Mouse (Mus musculus) gastrocnemius, adult 8-10 months (tissue): ENCODE measurements around the gene Olfr297. TPM values are rescaled to one million over a fixed set of nuclear protein-coding genes. Genes with fewer than 3 reads are reported as not detected.

Experiments used
- DNase-seq, 2 experiments: peaks; one replicate each; pipeline ENCODE4 v3.0.0; 2022; ENCODE audit warnings: low spot score in 2 of 2
- total RNA-seq, 4 experiments: library from RNA; stranded (reverse); gene quantifications; 2 replicates each; pipeline ENCODE4 v1.2.4; 2022

Olfr297 gene
- total RNA-seq, result not detected

- no peak for DNase-seq
Observed at GRCm38 (mm10) chr7:86519668-86520067, at the start of gene Olfr297. Gene Olfr297, plus strand, starts transcription at chr7:86519968.

GRCm38 (mm10) chr7:86492384-86492783 lies 27.4 kb upstream of the Olfr297 start, which contains the start of gene Olfr298:
Gene Olfr298, minus strand, starts transcription at chr7:86492484.
- no peak for DNase-seq

Other genes starting within 250 kb of the Olfr297 start
- not detected for gene Olfr310, start 242.8 kb upstream of the Olfr297 start, total RNA-seq
- gene Olfr309, start 206.3 kb upstream of the Olfr297 start, total RNA-seq, result not detected
- gene Olfr308, start 194.3 kb upstream of the Olfr297 start, total RNA-seq, result not detected
- gene Olfr307, start 182.4 kb upstream of the Olfr297 start, total RNA-seq, result not detected
- gene Olfr305, start 153.0 kb upstream of the Olfr297 start, total RNA-seq, result not detected
- not detected for gene Olfr304, start 133.3 kb upstream of the Olfr297 start, total RNA-seq
- gene Olfr303, start 122.2 kb upstream of the Olfr297 start, total RNA-seq, result not detected
- gene Olfr301, start 116.1 kb upstream of the Olfr297 start, total RNA-seq, result not detected
- gene Olfr299, start 60.0 kb upstream of the Olfr297 start, total RNA-seq, result not detected
- not detected for gene Olfr298, start 27.5 kb upstream of the Olfr297 start, total RNA-seq
- gene Olfr295, start 63.9 kb downstream of the Olfr297 start, total RNA-seq, result not detected
- gene Olfr294, start 96.7 kb downstream of the Olfr297 start, total RNA-seq, result not detected
- not detected for gene Olfr293, start 129.1 kb downstream of the Olfr297 start, total RNA-seq
- gene Olfr292, start 168.4 kb downstream of the Olfr297 start, total RNA-seq, result not detected